Mouse (Mus musculus) bone marrow macrophage, adult 2 months (primary cell): ENCODE measurements around the gene Pdlim5. TPM values are rescaled to one million over a fixed set of nuclear protein-coding genes. Genes with fewer than 3 reads are reported as not detected.
A peak's percentile ranks its signal among the peaks of the same experiment; 100 is the strongest.
"Not testable (repeated sequence)": the region's sequence is repeated elsewhere in the genome, so short reads cannot be mapped to it uniquely, and the experiment has no call there.

Experiments used
- H3K27ac ChIP-seq: 2 replicates; pipeline ENCODE4 v1.5.1; 2012; ENCODE audit warnings: low read depth, low read length; ENCODE audit not compliant: insufficient read depth
- H3K4me1 ChIP-seq: 2 replicates; pipeline ENCODE4 v1.6.1; 2012; ENCODE audit warnings: low read length; ENCODE audit not compliant: control insufficient read depth, insufficient read depth
- H3K4me3 ChIP-seq: 2 replicates; pipeline ENCODE4 v1.5.1; 2012; ENCODE audit warnings: mild to moderate bottlenecking, low read length, moderate library complexity; ENCODE audit not compliant: insufficient read depth
- CTCF ChIP-seq: IDR thresholded peaks from 2 replicates; pipeline ENCODE4 v1.5.1; 2012; ENCODE audit warnings: low read depth, mild to moderate bottlenecking, low read length, moderate library complexity
- POLR2A ChIP-seq: IDR thresholded peaks from 2 replicates; pipeline ENCODE4 v1.6.1; 2012; ENCODE audit warnings: mild to moderate bottlenecking, low read depth, low read length, borderline replicate concordance
- polyA plus RNA-seq: library from polyadenylated mRNA; stranded (reverse); fragments of >200 nt; gene quantifications from 2 replicates; pipeline ENCODE4 v1.2.4, GENCODE M21; 2012; ENCODE audit not compliant: missing spikeins, insufficient read depth, insufficient read length

Gene Pdlim5
- polyA plus RNA-seq, 1 experiment, result 64.9 TPM

DNA sequence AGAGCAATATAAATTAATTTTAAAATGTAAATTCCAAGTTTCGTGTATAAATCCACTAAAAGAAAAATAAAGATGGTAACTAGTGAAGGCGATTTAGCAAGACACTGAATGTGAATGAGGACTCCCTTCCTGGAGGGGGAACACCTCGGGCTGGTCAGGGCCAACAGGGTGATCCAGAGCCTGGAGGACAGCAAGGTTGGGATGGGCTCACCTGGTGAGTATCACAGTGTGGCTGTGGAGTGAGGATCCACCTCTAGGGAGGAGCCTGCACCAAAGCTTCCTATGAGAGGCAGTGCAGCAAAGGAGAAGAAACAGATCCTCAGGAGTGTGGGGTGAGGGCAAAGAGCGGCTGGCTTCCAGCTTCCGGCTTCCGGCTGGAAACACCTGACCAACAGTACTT, 185.5 kb downstream of the Pdlim5 start:
- Histone ChIP-seq H3K27ac (no peak overlapping the region), H3K4me3 (no peak overlapping the region), H3K4me1 (no peaks in the 10 kb centered on the region)
- no peak for TF ChIP-seq POLR2A
- TF ChIP-seq CTCF, result no peak

- TF ChIP-seq POLR2A, result no peak
- H3K4me1 ChIP-seq, result no peaks in the 10 kb centered on the region
- no peak overlapping the region for H3K27ac ChIP-seq
- no peak overlapping the region for H3K4me3 ChIP-seq
These were observed 186.4 kb downstream of the Pdlim5 start for GRCm38 (mm10) chr3:142209057-142209456.

GRCm38 (mm10) chr3:142207488-142207887, 188.0 kb downstream of the Pdlim5 start:
- TF ChIP-seq POLR2A (no peak), CTCF (no peak)

GRCm38 (mm10) chr3:142206316-142206715, 189.2 kb downstream of the Pdlim5 start:
- no peak overlapping the region for H3K4me3 ChIP-seq
- no peak overlapping the region for H3K27ac ChIP-seq
- TF ChIP-seq CTCF (no peak), POLR2A (no peak)
- no peaks in the 10 kb centered on the region for H3K4me1 ChIP-seq

More at GRCm38 (mm10) chr3:142207488-142207887, 188.0 kb downstream of the Pdlim5 start:
- Histone ChIP-seq H3K4me1 (no peaks in the 10 kb centered on the region), H3K27ac (no peak overlapping the region), H3K4me3 (no peak overlapping the region)

DNA sequence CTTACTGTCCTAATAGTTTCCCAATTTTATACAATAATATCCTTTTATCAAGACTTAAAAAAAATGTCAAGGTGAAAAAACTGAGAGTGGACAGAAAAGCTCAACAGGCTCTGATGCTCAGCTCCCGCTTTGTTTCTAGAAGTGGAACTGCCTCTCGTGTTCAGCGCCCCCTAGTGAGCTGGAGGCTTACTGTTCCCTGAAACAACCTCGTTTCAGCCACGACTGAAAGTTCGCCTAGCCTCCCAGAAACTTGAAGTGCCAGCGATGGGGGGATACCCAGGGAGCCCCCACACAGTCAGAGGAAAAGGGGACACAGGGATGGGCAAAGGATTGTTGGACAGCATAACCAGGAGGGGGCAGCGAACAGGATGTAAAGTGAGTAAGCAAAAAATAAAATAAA, 199.4 kb downstream of the Pdlim5 start:
- H3K4me3 ChIP-seq, result no peak overlapping the region
- no peaks in the 10 kb centered on the region for H3K4me1 ChIP-seq
- no peak overlapping the region for H3K27ac ChIP-seq
- TF ChIP-seq CTCF (peak; percentile 44), POLR2A (no peak)

DNA sequence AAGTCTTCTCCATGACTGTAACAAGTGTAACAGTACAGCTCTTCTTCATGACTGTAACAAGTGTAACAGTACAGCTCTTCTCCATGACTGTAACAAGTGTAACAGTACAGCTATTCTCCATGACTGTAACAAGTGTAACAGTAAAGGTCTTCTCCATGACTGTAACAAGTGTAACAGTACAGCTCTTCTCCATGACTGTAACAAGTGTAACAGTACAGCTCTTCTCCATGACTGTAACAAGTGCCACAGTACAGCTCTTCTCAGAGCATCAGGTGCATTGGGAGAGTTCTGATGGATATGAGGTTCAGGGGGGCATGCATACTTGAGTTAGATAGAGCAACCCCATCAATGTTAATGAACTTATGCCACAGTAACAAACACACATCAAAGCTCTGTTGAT, 203.9 kb downstream of the Pdlim5 start:
- H3K4me3 ChIP-seq, H3K4me1 ChIP-seq, H3K27ac ChIP-seq: not testable (repeated sequence)

Other genes starting within 250 kb of the Pdlim5 start
- gene Bmpr1b, start 226.3 kb downstream of the Pdlim5 start, polyA plus RNA-seq, result not detected in 2 replicates
- 8.3 and 9.6 TPM in 2 replicates for gene Gbp5, start 98.3 kb upstream of the Pdlim5 start, polyA plus RNA-seq
- gene Gbp7, start 134.6 kb upstream of the Pdlim5 start, polyA plus RNA-seq, result 18.6 and 20.4 TPM in 2 replicates
- 27.5 and 31.0 TPM in 2 replicates for gene Gbp3, start 164.3 kb upstream of the Pdlim5 start, polyA plus RNA-seq
- gene Gbp2b, start 199.2 kb upstream of the Pdlim5 start, polyA plus RNA-seq, result not detected in 2 replicates
- gene Gbp2, start 224.9 kb upstream of the Pdlim5 start, polyA plus RNA-seq, result 30.4 and 31.0 TPM in 2 replicates